ENCODE assay signal across 8 mouse cellular contexts in the genomic region with DNA sequence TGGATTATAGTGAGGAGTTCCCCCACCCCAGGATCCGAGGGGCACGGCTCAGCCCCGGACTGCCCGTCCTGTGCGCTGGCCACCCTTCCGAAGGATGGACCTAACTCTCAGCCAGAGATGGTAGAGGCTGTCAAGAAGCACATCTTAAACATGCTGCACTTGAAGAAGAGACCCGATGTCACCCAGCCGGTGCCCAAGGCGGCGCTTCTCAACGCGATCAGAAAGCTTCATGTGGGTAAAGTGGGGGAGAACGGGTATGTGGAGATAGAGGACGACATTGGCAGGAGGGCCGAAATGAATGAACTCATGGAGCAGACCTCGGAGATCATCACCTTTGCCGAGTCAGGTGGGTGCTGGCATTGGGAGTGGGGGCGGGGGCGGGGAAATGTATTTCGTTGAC. TPM values are rescaled to one million over a fixed set of nuclear protein-coding genes. Genes with fewer than 3 reads are reported as not detected.
DNase-seq lines count a peak whose midpoint lies in the region; ATAC-seq and TF ChIP-seq lines count a peak whose summit lies in the region.

No protein-coding gene starts in this region.

- no peak for TF ChIP-seq POLR2A in kidney, adult 2 months (IDR thresholded peaks at IDR 0.05; ENCODE audit: low read depth, low read length)

- no peaks in the 10 kb centered on the region for H3K36me3 ChIP-seq in kidney, adult 2 months (ENCODE audit: control insufficient read depth, insufficient read depth, low read length)
- H3K36me3 ChIP-seq in hindbrain, embryonic 14.5 days (replicated peaks; ENCODE audit: control insufficient read depth, insufficient read depth) = no peaks in the 10 kb centered on the region
- H3K36me3 ChIP-seq in midbrain, embryonic 16.5 days (ENCODE audit: control insufficient read depth, insufficient read depth, low read length) = no peaks in the 10 kb centered on the region

- H3K4me3 ChIP-seq in kidney, adult 2 months (ENCODE audit: insufficient read depth, low read depth, low read length) = peak overlapping the region; percentile 7; the same call in 1 of the 2 replicates
- H3K4me3 ChIP-seq in brown adipose tissue, adult 24 weeks (ENCODE audit: insufficient read depth, low read depth, low read length) = peak overlapping the region; percentile 21
- peak overlapping the region; percentile 31 for H3K4me3 ChIP-seq in hindbrain, embryonic 14.5 days (replicated peaks; ENCODE audit: low read length)
- peak overlapping the region; percentile 27 for H3K4me3 ChIP-seq in midbrain, embryonic 16.5 days (ENCODE audit: low read depth, low read length)

- no peaks in the 10 kb centered on the region for H3K4me1 ChIP-seq in kidney, adult 2 months (ENCODE audit: control insufficient read depth, insufficient read depth, low read length)
- no peaks in the 10 kb centered on the region; the same call in 1 of the 2 replicates for H3K4me1 ChIP-seq in brown adipose tissue, adult 24 weeks (ENCODE audit: control insufficient read depth, insufficient read depth, insufficient read length, low read length)
- H3K4me1 ChIP-seq in hindbrain, embryonic 14.5 days (replicated peaks; ENCODE audit: control insufficient read depth, insufficient read depth, low read length) = peaks cover 10% of the 10 kb centered on the region; the same call in 1 of the 2 replicates
- H3K4me1 ChIP-seq in midbrain, embryonic 16.5 days (ENCODE audit: control insufficient read depth, insufficient read depth, low read length) = peaks cover 10% of the 10 kb centered on the region; the same call in 1 of the 2 replicates

- no peak for DNase-seq in kidney, adult 2 months
- DNase-seq in kidney, postnatal 4 days = no peak
- no peak for DNase-seq in hindbrain, embryonic 14.5 days (ENCODE audit: low spot score)
- no peak for DNase-seq in urinary bladder, adult 2 months (ENCODE audit: low spot score)
- DNase-seq in layer of hippocampus, adult 18-20 months (ENCODE audit: low spot score in 2 of 2) = no peak

- ATAC-seq in hindbrain, embryonic 14.5 days (ENCODE audit: low FRiP score) = no peak
- ATAC-seq in midbrain, embryonic 16.5 days = 0 out of 2 replicates have a peak, but pooled peaks have one; percentile 13
- ATAC-seq in monocyte, adult 5-6 weeks (replicated peaks; ENCODE audit: insufficient number of reproducible peaks, low FRiP score, low TSS enrichment, poor library complexity, severe bottlenecking) = no peak

- H3K9me3 ChIP-seq in hindbrain, embryonic 14.5 days (ENCODE audit: control insufficient read depth, low read length) = no peaks in the 10 kb centered on the region
- no peaks in the 10 kb centered on the region for H3K9me3 ChIP-seq in midbrain, embryonic 16.5 days (replicated peaks; ENCODE audit: control insufficient read depth, low read length, poor library complexity, severe bottlenecking)

- no peak for TF ChIP-seq CTCF in kidney, adult 2 months (conservative IDR thresholded peaks at IDR 0.05; ENCODE audit: insufficient read depth, insufficient read length, low read depth, low read length)

- 2% methylated on average over 20 of the region's 20 CpGs for WGBS in kidney, adult 2 months
- 1% methylated on average over 20 of the region's 20 CpGs for WGBS in hindbrain, embryonic 14.5 days
- under 1% methylated on average over 19 of the region's 20 CpGs for WGBS in midbrain, embryonic 16.5 days

- H3K27me3 ChIP-seq in kidney, adult 2 months (replicated peaks; ENCODE audit: control insufficient read depth, insufficient read depth, low read length) = 0 out of 2 replicates have a peak, but pooled peaks cover 1% of the 10 kb centered on the region
- peaks cover 21% of the 10 kb centered on the region for H3K27me3 ChIP-seq in hindbrain, embryonic 14.5 days (ENCODE audit: control insufficient read depth, insufficient read depth, low read length)
- H3K27me3 ChIP-seq in midbrain, embryonic 16.5 days (ENCODE audit: control insufficient read depth, insufficient read depth, low read depth, low read length) = peaks cover 9% of the 10 kb centered on the region

- H3K9ac ChIP-seq in hindbrain, embryonic 14.5 days = peak overlapping the region; percentile 48
- H3K9ac ChIP-seq in midbrain, embryonic 16.5 days (ENCODE audit: low read depth, low read length) = peak overlapping the region; percentile 4

- H3K27ac ChIP-seq in kidney, adult 2 months (ENCODE audit: insufficient read depth, low read depth, low read length) = no peak overlapping the region
- no peak overlapping the region for H3K27ac ChIP-seq in brown adipose tissue, adult 24 weeks (replicated peaks; ENCODE audit: low read depth, low read length)
- no peak overlapping the region for H3K27ac ChIP-seq in hindbrain, embryonic 14.5 days
- no peak overlapping the region for H3K27ac ChIP-seq in midbrain, embryonic 16.5 days (ENCODE audit: low read length)

- H3K4me2 ChIP-seq in hindbrain, embryonic 14.5 days (replicated peaks) = peak overlapping the region; percentile 67
- peak overlapping the region; percentile 53 for H3K4me2 ChIP-seq in midbrain, embryonic 16.5 days (ENCODE audit: low read length)

RNA-seq across cellular contexts. Expression of gene Inhba, which starts 5.7 kb away (rescaled TPM):
- 0.23 and 0.42 TPM in 2 replicates for polyA plus RNA-seq in kidney, adult 2 months (2012; rRNA removed)
- not detected in 2 replicates for polyA plus RNA-seq in brown adipose tissue, adult 24 weeks (2012; ENCODE audit: insufficient read depth, insufficient read length, missing spikeins)
- polyA plus RNA-seq in hindbrain, embryonic 14.5 days (2014; fragmentation: Nextera tagmentation; extraction: Ambion mirVana) = 1.1 TPM in 2 replicates
- polyA plus RNA-seq in midbrain, embryonic 16.5 days (2015; fragmentation: Nextera tagmentation; extraction: Ambion mirVana) = 1.1 and 1.8 TPM in 2 replicates
- 0.51 and 1.0 TPM in 2 replicates for polyA plus RNA-seq in urinary bladder, adult 2 months (2012; rRNA removed)
- total RNA-seq in layer of hippocampus, adult 18-20 months (2021) = 10 to 100 TPM; 13.4 to 15.6 TPM
- 0.10 to 0.32 TPM in 2 of 3 replicates, not detected in the other for total RNA-seq in monocyte, adult 5-6 weeks (2017)
